Mouse (Mus musculus) midbrain, embryonic 10.5 days (tissue): ENCODE measurements around the gene Cplx1. TPM values are rescaled to one million over a fixed set of nuclear protein-coding genes. Genes with fewer than 3 reads are reported as not detected.

Experiments used
- DNase-seq: peaks from one replicate; pipeline ENCODE4 v3.0.0-alpha.2; 2017; ENCODE audit warnings: low spot score
- H3K27ac ChIP-seq: fragments of 300-500 bp; sonication (generic); replicated peaks from 2 replicates; pipeline ENCODE4 v1.5.1; 2016; ENCODE audit warnings: mild to moderate bottlenecking
- H3K27me3 ChIP-seq: fragments of 300-500 bp; sonication (generic); 2 replicates; pipeline ENCODE4 v1.6.1; 2016; ENCODE audit warnings: low read depth, mild to moderate bottlenecking; ENCODE audit not compliant: poor library complexity, severe bottlenecking
- H3K36me3 ChIP-seq: fragments of 300-500 bp; sonication (generic); 2 replicates; pipeline ENCODE4 v1.6.1; 2016; ENCODE audit warnings: mild to moderate bottlenecking, moderate library complexity
- H3K4me1 ChIP-seq: fragments of 300-500 bp; sonication (generic); 2 replicates; pipeline ENCODE4 v1.6.1; 2016
- H3K4me3 ChIP-seq: fragments of 300-500 bp; sonication (generic); 2 replicates; pipeline ENCODE4 v1.5.1; 2016; ENCODE audit warnings: mild to moderate bottlenecking, moderate library complexity
- H3K9me3 ChIP-seq: fragments of 300-500 bp; sonication (generic); replicated peaks from 2 replicates; pipeline ENCODE4 v1.6.1; 2016; ENCODE audit warnings: mild to moderate bottlenecking
- WGBS: fragments of 180-500 bp; shearing (Covaris S2); methylation state at CpG from one replicate; pipeline ENCODE4 v1.1.7; 2016; 5-methylcytosine and 5-hydroxymethylcytosine counted together
- polyA plus RNA-seq: library from polyadenylated mRNA; unstranded; fragments of >200 nt; fragmentation: Nextera tagmentation; extraction: Ambion mirVana; gene quantifications from 2 replicates; pipeline ENCODE4 v1.2.1, GENCODE M21; 2016

The Cplx1 gene
- polyA plus RNA-seq = 4.3 and 6.8 TPM in 2 replicates

- Histone ChIP-seq H3K27me3 (peaks cover 44% of the 10 kb centered on the region), H3K4me1 (peaks cover 16% of the 10 kb centered on the region), H3K4me3 (peak within 1 kb of the TSS; percentile 60), H3K36me3 (no peaks in the 10 kb centered on the region), H3K9me3 (no peaks in the 10 kb centered on the region), H3K27ac (no peak within 1 kb of the TSS)
- under 1% methylated on average over 52 of the region's 56 CpGs for WGBS
- DNase-seq = peak; percentile 70
Measured at GRCm38 (mm10) chr5:108549489-108550206, at the start of gene Cplx1. Gene Cplx1, minus strand, starts transcription at chr5:108550024.

DNA sequence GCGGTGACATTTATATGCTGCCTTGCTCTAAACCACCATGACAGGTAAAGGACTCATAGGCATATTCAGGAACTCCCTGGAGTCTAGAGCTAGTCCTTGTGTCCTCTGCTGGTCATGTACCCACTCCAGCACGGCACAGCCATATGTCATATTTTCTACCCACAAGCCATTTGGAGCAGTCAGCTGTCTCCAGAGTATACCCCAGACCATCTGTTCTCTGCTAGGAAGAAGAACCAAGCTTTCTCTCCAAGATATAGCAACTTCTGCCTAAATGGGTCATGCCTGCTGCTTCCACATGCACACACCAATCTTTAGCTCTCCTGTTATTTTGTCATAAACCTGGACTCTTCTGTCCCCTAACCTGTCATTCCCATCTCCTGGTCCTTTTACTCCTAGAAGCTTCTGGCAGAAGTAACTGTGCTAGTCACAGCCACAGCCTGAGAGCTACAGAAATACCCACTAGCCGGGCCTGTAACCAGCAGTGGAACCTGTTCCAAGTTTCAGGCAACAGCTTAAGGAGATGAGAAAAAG, 31.6 kb upstream of the Cplx1 start:
- Histone ChIP-seq H3K9me3 (no peaks in the 10 kb centered on the region), H3K27me3 (no peaks in the 10 kb centered on the region), H3K4me3 (no peak overlapping the region), H3K36me3 (peaks cover 100% of the 10 kb centered on the region), H3K4me1 (no peaks in the 10 kb centered on the region), H3K27ac (no peak overlapping the region)
- no peak for DNase-seq
- 88% methylated on average over 3 of the region's 3 CpGs for WGBS

GRCm38 (mm10) chr5:108573054-108573453, 23.2 kb upstream of the Cplx1 start:
- Histone ChIP-seq H3K9me3 (no peaks in the 10 kb centered on the region), H3K27me3 (no peaks in the 10 kb centered on the region), H3K4me1 (no peaks in the 10 kb centered on the region), H3K4me3 (no peak overlapping the region), H3K27ac (no peak overlapping the region), H3K36me3 (peaks cover 99% of the 10 kb centered on the region)
- 94% methylated on average over 6 of the region's 6 CpGs for WGBS
- no peak for DNase-seq

DNA sequence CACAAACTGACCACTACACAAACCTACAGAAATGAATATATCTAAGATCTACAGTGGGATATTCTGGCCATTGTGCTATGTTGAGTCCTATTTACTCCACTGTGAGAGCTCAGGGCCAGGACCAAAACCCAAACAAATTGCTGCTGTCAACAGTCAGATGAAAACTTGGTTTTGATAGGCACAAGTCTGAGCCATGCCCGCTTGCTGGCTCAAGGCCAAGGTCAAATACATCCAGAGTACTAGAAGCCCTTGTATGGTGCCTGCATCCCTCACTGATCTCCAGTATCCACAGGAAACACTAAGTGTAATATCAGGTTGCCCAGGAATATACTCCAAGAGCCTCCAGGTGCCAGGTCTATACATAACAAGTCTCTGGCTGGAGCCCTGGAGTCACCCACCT, 21.2 kb upstream of the Cplx1 start:
- no peaks in the 10 kb centered on the region for H3K9me3 ChIP-seq
- H3K4me3 ChIP-seq = no peak overlapping the region
- WGBS = 97% methylated on average over 1 of the region's 1 CpGs
- H3K4me1 ChIP-seq = no peaks in the 10 kb centered on the region
- H3K36me3 ChIP-seq = peaks cover 99% of the 10 kb centered on the region
- H3K27me3 ChIP-seq = no peaks in the 10 kb centered on the region
- no peak overlapping the region for H3K27ac ChIP-seq
- DNase-seq = no peak

DNA sequence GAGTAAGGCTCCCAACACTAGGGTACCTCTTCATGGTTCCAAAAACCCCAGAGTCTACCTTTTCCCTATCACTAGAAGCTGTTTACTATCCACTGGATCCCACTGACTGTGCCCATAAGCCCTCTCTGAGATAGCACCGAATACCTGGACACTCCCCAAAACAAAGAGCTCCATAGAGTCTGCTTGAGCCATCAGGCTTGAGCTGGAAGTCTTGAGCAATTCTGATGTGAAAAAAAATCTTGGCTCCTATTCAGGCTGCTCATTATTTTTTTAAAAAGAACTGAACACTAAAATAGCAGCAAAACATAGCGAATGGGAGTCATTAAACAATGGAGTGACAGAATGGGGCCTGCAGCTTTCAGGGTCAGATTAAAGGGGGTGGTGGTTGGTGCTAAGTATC, 17.3 kb upstream of the Cplx1 start:
- H3K27me3 ChIP-seq = no peaks in the 10 kb centered on the region
- no peaks in the 10 kb centered on the region for H3K9me3 ChIP-seq
- H3K4me1 ChIP-seq = no peaks in the 10 kb centered on the region
- H3K27ac ChIP-seq = no peak overlapping the region
- peaks cover 62% of the 10 kb centered on the region for H3K36me3 ChIP-seq
- DNase-seq = no peak
- 94% methylated on average over 2 of the region's 2 CpGs for WGBS
- no peak overlapping the region for H3K4me3 ChIP-seq

DNA sequence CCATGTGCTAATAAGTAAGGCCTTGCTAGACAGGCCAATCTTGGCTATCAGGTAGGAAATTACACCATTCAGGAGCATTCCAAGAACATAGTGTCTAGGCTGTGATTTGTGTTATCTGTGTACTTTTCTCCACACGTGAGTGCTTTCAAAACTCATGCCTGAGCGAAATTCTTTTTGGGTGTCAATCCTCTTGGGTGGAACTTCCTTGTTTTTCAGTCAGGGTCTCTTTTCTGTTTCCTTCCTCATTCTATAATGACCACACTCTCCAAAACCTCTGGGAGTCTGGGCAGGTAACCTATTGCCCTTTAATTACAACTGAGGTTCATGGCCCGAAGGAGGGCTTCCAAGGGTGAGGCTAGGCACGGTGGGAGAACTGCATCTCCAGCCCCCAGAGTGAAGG, 16.7 kb upstream of the Cplx1 start:
- Histone ChIP-seq H3K9me3 (no peaks in the 10 kb centered on the region), H3K27ac (no peak overlapping the region), H3K4me1 (no peaks in the 10 kb centered on the region), H3K4me3 (no peak overlapping the region), H3K36me3 (peaks cover 56% of the 10 kb centered on the region), H3K27me3 (no peaks in the 10 kb centered on the region)
- DNase-seq = no peak
- 86% methylated on average over 4 of the region's 4 CpGs for WGBS

DNA sequence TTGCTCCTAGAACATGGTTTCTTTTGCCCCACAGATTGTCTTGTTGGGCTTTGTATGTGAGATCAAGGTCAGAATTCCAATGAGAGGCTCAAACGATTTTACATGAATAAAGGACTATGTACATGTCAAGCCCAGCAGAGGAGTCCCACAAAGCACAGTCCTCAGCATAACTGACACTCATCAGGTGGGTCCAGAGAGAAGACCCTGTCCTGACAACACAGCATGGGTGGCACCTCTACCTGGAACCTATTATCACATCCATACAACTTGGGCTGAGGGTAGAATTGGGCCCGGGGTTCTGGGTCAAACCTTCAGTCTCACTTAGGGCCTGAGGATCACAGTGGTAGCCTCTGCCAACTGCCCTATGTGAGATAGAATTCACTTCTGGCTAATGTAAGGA, 15.6 kb upstream of the Cplx1 start:
- H3K9me3 ChIP-seq = no peaks in the 10 kb centered on the region
- H3K27me3 ChIP-seq = no peaks in the 10 kb centered on the region
- no peaks in the 10 kb centered on the region for H3K4me1 ChIP-seq
- no peak overlapping the region for H3K27ac ChIP-seq
- H3K4me3 ChIP-seq = no peak overlapping the region
- peaks cover 45% of the 10 kb centered on the region for H3K36me3 ChIP-seq
- no peak for DNase-seq
- 91% methylated on average over 2 of the region's 2 CpGs for WGBS

- no peaks in the 10 kb centered on the region for H3K9me3 ChIP-seq
- 92% methylated on average over 3 of the region's 3 CpGs for WGBS
- H3K36me3 ChIP-seq = peaks cover 35% of the 10 kb centered on the region
- no peak overlapping the region for H3K27ac ChIP-seq
- no peak for DNase-seq
- H3K4me3 ChIP-seq = no peak overlapping the region
- no peaks in the 10 kb centered on the region for H3K27me3 ChIP-seq
- H3K4me1 ChIP-seq = no peaks in the 10 kb centered on the region
Measured at GRCm38 (mm10) chr5:108564346-108564745, 14.5 kb upstream of the Cplx1 start.

- no peaks in the 10 kb centered on the region for H3K9me3 ChIP-seq
- H3K27me3 ChIP-seq = no peaks in the 10 kb centered on the region
- 85% methylated on average over 2 of the region's 2 CpGs for WGBS
- no peak overlapping the region for H3K4me3 ChIP-seq
- no peaks in the 10 kb centered on the region for H3K4me1 ChIP-seq
- no peak overlapping the region for H3K27ac ChIP-seq
- DNase-seq = no peak
- peaks cover 16% of the 10 kb centered on the region for H3K36me3 ChIP-seq
Measured at GRCm38 (mm10) chr5:108562483-108562882, 12.7 kb upstream of the Cplx1 start.

DNA sequence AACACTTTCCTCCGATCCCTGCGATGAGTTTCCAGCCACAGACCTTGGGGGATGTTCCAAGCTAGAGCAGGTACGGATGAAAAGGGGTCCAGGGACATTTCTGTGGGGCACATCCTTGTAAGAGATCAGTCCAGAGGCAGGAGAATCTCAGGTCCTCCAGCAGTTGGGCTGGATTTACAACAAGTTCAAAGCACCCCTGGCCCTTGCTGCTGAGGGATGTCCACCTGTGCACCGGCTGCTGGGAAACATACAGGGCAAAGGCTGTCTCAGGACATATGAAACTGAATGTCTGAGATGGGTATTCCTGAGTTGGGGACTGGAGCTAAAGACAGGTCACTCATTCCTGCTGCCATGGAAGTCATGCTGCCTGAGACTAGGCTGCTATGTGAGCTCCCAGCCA, 7.2 kb upstream of the Cplx1 start:
- Histone ChIP-seq H3K4me3 (no peak overlapping the region), H3K36me3 (no peaks in the 10 kb centered on the region), H3K27ac (no peak overlapping the region), H3K4me1 (no peaks in the 10 kb centered on the region), H3K27me3 (no peaks in the 10 kb centered on the region; the same call in 1 of the 2 replicates), H3K9me3 (no peaks in the 10 kb centered on the region)
- DNase-seq = no peak
- WGBS = 77% methylated on average over 4 of the region's 4 CpGs

DNA sequence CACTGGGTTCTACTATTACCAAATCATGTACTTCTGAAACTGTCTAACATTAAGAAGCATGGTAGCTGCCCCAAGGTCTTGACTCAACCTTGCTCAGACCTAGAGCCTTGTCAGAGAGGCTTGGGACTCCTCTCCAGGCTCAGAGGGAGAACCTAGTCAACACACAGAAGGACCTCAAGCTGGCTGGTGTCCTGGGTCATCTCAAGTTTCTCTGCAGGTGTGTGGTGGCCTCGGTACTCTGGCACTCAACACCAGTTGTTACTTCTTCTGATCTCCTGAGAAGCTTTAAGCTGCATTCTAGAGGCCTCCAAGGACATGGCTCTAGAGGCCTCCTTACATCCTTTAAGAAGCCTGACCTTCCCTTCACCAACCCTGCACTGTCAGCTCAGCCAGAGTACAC, 4.2 kb upstream of the Cplx1 start:
- no peak overlapping the region for H3K27ac ChIP-seq
- DNase-seq = no peak
- H3K9me3 ChIP-seq = no peaks in the 10 kb centered on the region
- H3K27me3 ChIP-seq = peaks cover 26% of the 10 kb centered on the region
- 72% methylated on average over 1 of the region's 1 CpGs for WGBS
- no peaks in the 10 kb centered on the region for H3K36me3 ChIP-seq
- peaks cover 15% of the 10 kb centered on the region for H3K4me1 ChIP-seq
- no peak overlapping the region for H3K4me3 ChIP-seq

GRCm38 (mm10) chr5:108550207-108550594, 377 bp upstream of the Cplx1 start:
- no peaks in the 10 kb centered on the region for H3K36me3 ChIP-seq
- H3K27me3 ChIP-seq = peaks cover 44% of the 10 kb centered on the region
- peak overlapping the region; percentile 60 for H3K4me3 ChIP-seq
- no peak overlapping the region for H3K27ac ChIP-seq
- under 1% methylated on average over 16 of the region's 16 CpGs for WGBS
- H3K9me3 ChIP-seq = no peaks in the 10 kb centered on the region
- no peak for DNase-seq
- peaks cover 16% of the 10 kb centered on the region for H3K4me1 ChIP-seq

- Histone ChIP-seq H3K4me1 (peaks cover 16% of the 10 kb centered on the region), H3K27ac (no peak overlapping the region), H3K27me3 (peaks cover 44% of the 10 kb centered on the region), H3K36me3 (no peaks in the 10 kb centered on the region), H3K9me3 (no peaks in the 10 kb centered on the region), H3K4me3 (peak overlapping the region; percentile 60)
- 15% methylated on average over 7 of the region's 7 CpGs for WGBS
- no peak for DNase-seq
Measured at GRCm38 (mm10) chr5:108549137-108549488, 711 bp downstream of the Cplx1 start.
